Mouse (Mus musculus) hindbrain, embryonic 11.5 days (tissue): Measurements from ENCODE around the gene Sgip1. TPM values are rescaled to one million over a fixed set of nuclear protein-coding genes. Genes with fewer than 3 reads are reported as not detected.
A peak's percentile ranks its signal among the peaks of the same experiment; 100 is the strongest.

Experiments
- ATAC-seq: fragments of 200-750 bp; cut with Nextera tagmentation; 2 replicates; pipeline ENCODE4 v1.8.0; 2017; ENCODE audit warnings: mild to moderate bottlenecking, moderate TSS enrichment, moderate library complexity; ENCODE audit not compliant: low FRiP score
- DNase-seq: peaks from one replicate; pipeline ENCODE4 v3.0.0-alpha.2; 2015; ENCODE audit warnings: low spot score
- H3K27ac ChIP-seq: fragments of 300-500 bp; sonication (generic); 2 replicates; pipeline ENCODE4 v1.5.1; 2014; ENCODE audit warnings: mild to moderate bottlenecking, low read depth, low read length
- H3K27me3 ChIP-seq: fragments of 300-500 bp; sonication (generic); 2 replicates; pipeline ENCODE4 v1.6.1; 2014; ENCODE audit warnings: mild to moderate bottlenecking, low read length, moderate library complexity, mixed read lengths; ENCODE audit not compliant: control insufficient read depth, insufficient read depth
- H3K36me3 ChIP-seq: fragments of 300-500 bp; sonication (generic); 2 replicates; pipeline ENCODE4 v1.6.1; 2014; ENCODE audit warnings: mild to moderate bottlenecking, low read length, moderate library complexity, mixed read lengths; ENCODE audit not compliant: control insufficient read depth, insufficient read depth
- H3K4me1 ChIP-seq: fragments of 300-500 bp; sonication (generic); replicated peaks from 2 replicates; pipeline ENCODE4 v1.6.1; 2014; ENCODE audit warnings: low read length, mixed read lengths; ENCODE audit not compliant: control insufficient read depth, insufficient read depth
- H3K4me2 ChIP-seq: fragments of 300-500 bp; sonication (generic); replicated peaks from 2 replicates; pipeline ENCODE4 v1.6.1; 2014; ENCODE audit warnings: mild to moderate bottlenecking, low read depth, low read length
- H3K4me3 ChIP-seq: fragments of 300-500 bp; sonication (generic); 2 replicates; pipeline ENCODE4 v1.5.1; 2014; ENCODE audit warnings: low read depth, low read length
- H3K9ac ChIP-seq: fragments of 300-500 bp; sonication (generic); 2 replicates; pipeline ENCODE4 v1.6.1; 2014; ENCODE audit warnings: low read depth, low read length
- H3K9me3 ChIP-seq: fragments of 300-500 bp; sonication (generic); 2 replicates; pipeline ENCODE4 v1.6.1; 2016; ENCODE audit warnings: low read length; ENCODE audit not compliant: control insufficient read depth
- WGBS: fragments of 180-500 bp; shearing (Covaris S2); extraction: QIAGEN DNeasy Blood & Tissue Kit; methylation state at CpG from one replicate; pipeline ENCODE4 v1.1.7; 2014; 5-methylcytosine and 5-hydroxymethylcytosine counted together
- polyA plus RNA-seq: library from polyadenylated mRNA; unstranded; fragments of >200 nt; fragmentation: Nextera tagmentation; extraction: Ambion mirVana; gene quantifications from 2 replicates; pipeline ENCODE4 v1.2.1, GENCODE M21; 2014

The Sgip1 gene
- polyA plus RNA-seq, 1 experiment from 2014 or later = 22.9 TPM

- Histone ChIP-seq H3K4me1 (no peaks in the 10 kb centered on the region), H3K27me3 (no peaks in the 10 kb centered on the region), H3K9ac (no peak overlapping the region), H3K36me3 (no peaks in the 10 kb centered on the region), H3K27ac (no peak overlapping the region), H3K4me2 (no peak overlapping the region), H3K4me3 (no peak overlapping the region), H3K9me3 (no peaks in the 10 kb centered on the region)
- ATAC-seq (no peak), DNase-seq (no peak)
- WGBS = 90% methylated on average over 4 of the region's 4 CpGs
Observed at GRCm38 (mm10) chr4:103010734-103011133, 269.6 kb downstream of the Sgip1 start.

DNA sequence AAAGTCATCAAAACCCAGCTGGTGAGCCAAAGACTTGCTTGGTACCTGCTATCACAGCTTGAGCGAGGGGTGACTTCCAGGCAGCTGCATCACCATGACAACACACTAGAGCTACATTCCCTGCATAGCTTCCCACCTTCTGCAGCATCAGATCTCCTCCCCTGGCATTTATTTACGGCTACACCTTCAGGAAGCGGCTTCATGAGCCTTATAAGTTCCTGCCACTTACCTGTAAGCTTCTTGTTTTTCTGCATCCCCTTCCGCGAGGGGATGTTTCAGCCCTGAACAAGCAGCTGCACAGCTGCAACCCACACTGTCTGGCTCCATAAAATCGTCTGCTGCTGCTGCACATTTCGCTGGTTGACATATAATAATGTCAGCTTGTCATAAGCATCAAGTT lies 270.7 kb downstream of the Sgip1 start:
- DNase-seq = no peak
- no peaks in the 10 kb centered on the region for H3K9me3 ChIP-seq

GRCm38 (mm10) chr4:103013490-103013889 lies 272.4 kb downstream of the Sgip1 start:
- no peak overlapping the region for H3K9ac ChIP-seq
- ATAC-seq (no peak), DNase-seq (peak; percentile 15)
- H3K4me1 ChIP-seq = no peaks in the 10 kb centered on the region
- no peaks in the 10 kb centered on the region for H3K27me3 ChIP-seq
- WGBS = 11% methylated on average over 4 of the region's 4 CpGs
- H3K27ac ChIP-seq = no peak overlapping the region
- H3K9me3 ChIP-seq = no peaks in the 10 kb centered on the region
- H3K4me2 ChIP-seq = no peak overlapping the region
- H3K4me3 ChIP-seq = no peak overlapping the region
- H3K36me3 ChIP-seq = no peaks in the 10 kb centered on the region

More for the DNA sequence above, 270.7 kb downstream of the Sgip1 start:
- ATAC-seq = no peak
- 42% methylated on average over 7 of the region's 7 CpGs for WGBS
- H3K27me3 ChIP-seq = no peaks in the 10 kb centered on the region
- H3K4me1 ChIP-seq = no peaks in the 10 kb centered on the region
- no peak overlapping the region for H3K4me2 ChIP-seq
- no peaks in the 10 kb centered on the region for H3K36me3 ChIP-seq
- no peak overlapping the region for H3K9ac ChIP-seq
- no peak overlapping the region for H3K27ac ChIP-seq
- H3K4me3 ChIP-seq = no peak overlapping the region

Other genes starting within 250 kb of the Sgip1 start
- 2.6 and 3.8 TPM in 2 replicates for gene Tctex1d1, start 237.3 kb downstream of the Sgip1 start, polyA plus RNA-seq